ENCODE assay signal across 8 mouse cellular contexts in the genomic region with DNA sequence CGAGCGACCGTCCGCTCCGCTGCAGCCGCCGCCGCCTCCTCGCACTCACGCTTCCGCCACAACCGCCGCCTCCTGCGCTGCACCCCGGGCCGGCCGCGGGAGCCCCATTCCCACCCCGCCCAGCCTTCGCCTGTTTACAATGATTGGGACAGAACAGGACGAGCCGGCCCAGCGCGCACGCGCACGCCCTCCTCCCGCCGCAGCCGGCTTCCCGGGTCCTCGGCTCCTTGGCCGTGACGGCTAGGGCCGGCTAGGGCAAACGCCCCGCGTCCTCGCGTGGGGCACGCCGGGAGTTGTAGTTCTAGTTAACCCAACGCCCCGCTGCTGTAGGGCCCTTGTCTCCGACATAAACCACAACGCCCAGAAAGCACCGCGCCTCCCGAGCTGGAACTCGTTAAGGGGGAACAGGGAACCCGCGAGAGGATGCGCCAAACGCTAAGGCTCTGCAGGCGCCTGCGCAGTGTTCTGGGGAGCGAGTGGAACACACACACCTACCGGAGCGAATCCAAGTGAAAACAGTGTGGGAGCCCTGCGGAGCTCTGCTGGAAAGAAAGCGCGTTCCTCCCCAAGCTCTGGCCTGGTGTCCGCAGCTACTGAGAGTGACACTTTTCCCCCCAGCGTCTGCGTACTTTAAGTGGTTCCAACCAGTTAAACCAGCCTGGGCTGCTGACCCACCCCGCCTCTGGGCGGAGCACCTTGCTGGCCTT. TPM values are rescaled to one million over a fixed set of nuclear protein-coding genes. Genes with fewer than 3 reads are reported as not detected.
DNase-seq lines count a peak whose midpoint lies in the region; ATAC-seq and TF ChIP-seq lines count a peak whose summit lies in the region.

No protein-coding gene starts in this region.

- TF ChIP-seq POLR2A in olfactory bulb, adult 2 months (IDR thresholded peaks at IDR 0.05; ENCODE audit: insufficient read depth, low read depth, low read length): peak; percentile 86
- peak; percentile 78 for TF ChIP-seq POLR2A in thymus, adult 2 months (IDR thresholded peaks at IDR 0.05; ENCODE audit: control insufficient read depth, extremely low read depth, insufficient read depth, low read length, poor library complexity)

- H3K4me1 ChIP-seq in G1E (ENCODE audit: insufficient read depth, low read depth, low read length): peaks cover 50% of the 10 kb centered on the region
- H3K4me1 ChIP-seq in forebrain, embryonic 16.5 days (replicated peaks; ENCODE audit: control insufficient read depth, insufficient read depth, low read length): peaks cover 23% of the 10 kb centered on the region
- H3K4me1 ChIP-seq in lung, embryonic 14.5 days (ENCODE audit: insufficient read depth): peaks cover 10% of the 10 kb centered on the region
- 0 out of 2 replicates have a peak, but pooled peaks cover 2% of the 10 kb centered on the region for H3K4me1 ChIP-seq in olfactory bulb, adult 2 months (ENCODE audit: control insufficient read depth, insufficient read depth, low read length)
- peaks cover 14% of the 10 kb centered on the region for H3K4me1 ChIP-seq in thymus, adult 2 months (replicated peaks; ENCODE audit: control insufficient read depth, insufficient read depth, low read length)

- H3K36me3 ChIP-seq in G1E (replicated peaks): peaks cover 13% of the 10 kb centered on the region
- no peaks in the 10 kb centered on the region for H3K36me3 ChIP-seq in forebrain, embryonic 16.5 days (ENCODE audit: control insufficient read depth, insufficient read depth)
- H3K36me3 ChIP-seq in lung, embryonic 14.5 days (ENCODE audit: insufficient read depth): no peaks in the 10 kb centered on the region
- H3K36me3 ChIP-seq in thymus, adult 2 months (ENCODE audit: control insufficient read depth, insufficient read depth, low read length): no peaks in the 10 kb centered on the region

- H3K4me3 ChIP-seq in G1E (ENCODE audit: low read depth, low read length): peak overlapping the region; percentile 96
- peak overlapping the region; percentile 97 for H3K4me3 ChIP-seq in forebrain, embryonic 16.5 days (replicated peaks; ENCODE audit: low read length)
- peak overlapping the region; percentile 93 for H3K4me3 ChIP-seq in layer of hippocampus, adult 2 months
- peak overlapping the region; percentile 97 for H3K4me3 ChIP-seq in lung, embryonic 14.5 days (ENCODE audit: low read depth, low read length)
- peak overlapping the region; percentile 82 for H3K4me3 ChIP-seq in olfactory bulb, adult 2 months (ENCODE audit: insufficient read depth, low read depth, low read length)
- peak overlapping the region; percentile 65 for H3K4me3 ChIP-seq in thymus, adult 2 months (ENCODE audit: control insufficient read depth, insufficient read depth, low read length)

- no peak for TF ChIP-seq CTCF in G1E (IDR thresholded peaks at IDR 0.05; ENCODE audit: low read depth, low read length)
- no peak for TF ChIP-seq CTCF in layer of hippocampus, adult 2 months (conservative IDR thresholded peaks at IDR 0.05)
- 0 out of 2 replicates have a peak, but pooled peaks have one; percentile 24 for TF ChIP-seq CTCF in lung, embryonic 14.5 days (IDR thresholded peaks at IDR 0.05; ENCODE audit: low read depth)
- TF ChIP-seq CTCF in olfactory bulb, adult 2 months (IDR thresholded peaks at IDR 0.05; ENCODE audit: insufficient read depth, low read depth, low read length): no peak; the same call in 1 of the 2 replicates
- peak; percentile 45 for TF ChIP-seq CTCF in thymus, adult 2 months (IDR thresholded peaks at IDR 0.05; ENCODE audit: borderline replicate concordance, control insufficient read depth, extremely low read depth, insufficient read depth, low read length, poor library complexity)

- ATAC-seq in G1E (ENCODE audit: extremely low read depth, insufficient number of reproducible peaks, low FRiP score, poor library complexity, severe bottlenecking): peak; percentile 95
- ATAC-seq in forebrain, embryonic 16.5 days: peak; percentile 99
- peak; percentile 99 for ATAC-seq in lung, embryonic 14.5 days (ENCODE audit: insufficient read depth)

- H3K9ac ChIP-seq in forebrain, embryonic 16.5 days (replicated peaks; ENCODE audit: low read depth, low read length): peak overlapping the region; percentile 84
- H3K9ac ChIP-seq in lung, embryonic 14.5 days: peak overlapping the region; percentile 84

- WGBS in forebrain, embryonic 16.5 days: under 1% methylated on average over 67 of the region's 67 CpGs
- WGBS in lung, embryonic 14.5 days: under 1% methylated on average over 67 of the region's 67 CpGs
- WGBS in olfactory bulb, adult 2 months: under 1% methylated on average over 66 of the region's 67 CpGs
- WGBS in thymus, adult 2 months: under 1% methylated on average over 67 of the region's 67 CpGs

- peak; percentile 97 for DNase-seq in G1E (ENCODE audit: low spot score)
- DNase-seq in cerebellum, adult 18-20 months: peak; percentile 99 to 100
- peak; percentile 97 to 98 for DNase-seq in heart, postnatal 36 days
- peak; percentile 99 to 100 for DNase-seq in layer of hippocampus, adult 2 months (ENCODE audit: low spot score in 2 of 2)
- DNase-seq in lung, embryonic 14.5 days: peak; percentile 100
- peak; percentile 100 for DNase-seq in thymus, adult 2 months

- H3K9me3 ChIP-seq in G1E (replicated peaks): no peaks in the 10 kb centered on the region
- no peaks in the 10 kb centered on the region for H3K9me3 ChIP-seq in forebrain, embryonic 16.5 days (ENCODE audit: control insufficient read depth, low read length)
- no peaks in the 10 kb centered on the region for H3K9me3 ChIP-seq in lung, embryonic 14.5 days (ENCODE audit: low read depth, low read length)

- intact Hi-C loops in heart, postnatal 36 days (cut with DNase I): loop anchor here (5.0 to 10.0 kb wide), 3 partner anchors 67 to 1550 kb away; a partner anchor contains a TSS

- peak overlapping the region; percentile 93 for H3K4me2 ChIP-seq in forebrain, embryonic 16.5 days (ENCODE audit: low read length)
- peak overlapping the region; percentile 81 for H3K4me2 ChIP-seq in lung, embryonic 14.5 days

- no peaks in the 10 kb centered on the region for H3K27me3 ChIP-seq in G1E (ENCODE audit: insufficient read depth, low read length)
- H3K27me3 ChIP-seq in forebrain, embryonic 16.5 days (replicated peaks; ENCODE audit: control insufficient read depth, insufficient read depth, low read length): no peaks in the 10 kb centered on the region
- no peaks in the 10 kb centered on the region for H3K27me3 ChIP-seq in lung, embryonic 14.5 days (ENCODE audit: insufficient read depth, low read length)
- no peaks in the 10 kb centered on the region for H3K27me3 ChIP-seq in thymus, adult 2 months (ENCODE audit: control insufficient read depth, insufficient read depth, low read length)

- peak overlapping the region; percentile 95 for H3K27ac ChIP-seq in forebrain, embryonic 16.5 days (ENCODE audit: low read length)
- H3K27ac ChIP-seq in layer of hippocampus, adult 2 months: peak overlapping the region; percentile 93
- H3K27ac ChIP-seq in lung, embryonic 14.5 days (ENCODE audit: low read depth): peak overlapping the region; percentile 97
- H3K27ac ChIP-seq in olfactory bulb, adult 2 months (ENCODE audit: insufficient read depth, low read depth, low read length): peak overlapping the region; percentile 95
- H3K27ac ChIP-seq in thymus, adult 2 months (ENCODE audit: control insufficient read depth, insufficient read depth, low read length): peak overlapping the region; percentile 55

RNA-seq across cellular contexts. Expression of a gene that starts 0.8 kb away (rescaled TPM):
- 29.6 and 32.5 TPM in 2 replicates for total RNA-seq in G1E (2014; fragmentation: Nextera tagmentation)
- 63.1 and 69.1 TPM in 2 replicates for total RNA-seq in G1E (2017)
- 54.8 and 58.4 TPM in 2 replicates for polyA plus RNA-seq in G1E (2012)
- 48.8 and 55.6 TPM in 2 replicates for polyA plus RNA-seq in forebrain, embryonic 16.5 days (2015; fragmentation: Nextera tagmentation; extraction: Ambion mirVana)
- 10 to 100 TPM; 39.4 to 41.1 TPM for total RNA-seq in heart, postnatal 36 days (2021)
- 10 to 100 TPM; 54.2 to 56.8 TPM for total RNA-seq in layer of hippocampus, adult 2 months (2021)
- polyA plus RNA-seq in lung, embryonic 14.5 days (2014; fragmentation: Nextera tagmentation; extraction: Ambion mirVana): 61.4 and 65.8 TPM in 2 replicates
- polyA plus RNA-seq in olfactory bulb, adult 2 months (2012; ENCODE audit: insufficient read depth, insufficient read length, low replicate concordance, missing spikeins): not detected in 2 replicates
- 47.6 and 48.7 TPM in 2 replicates for polyA plus RNA-seq in thymus, adult 2 months (2012; rRNA removed)

Comparison
In these comparisons a context has a peak if more than half of its experiments do, and no peak if none do; other contexts are left out.
1. Peak in every context shown above with its lines: DNase-seq, ATAC-seq, H3K4me3 ChIP-seq and H3K27ac ChIP-seq.
2. CTCF ChIP-seq: peak in lung, embryonic 14.5 days (single experiment) and thymus, adult 2 months (single experiment); none in G1E (single experiment), layer of hippocampus, adult 2 months (single experiment) and olfactory bulb, adult 2 months (single experiment).
3. RNA of a gene that starts 0.8 kb away (polyA plus RNA-seq): 61.4 to 65.8 TPM in lung, embryonic 14.5 days, 48.8 to 55.6 TPM in forebrain, embryonic 16.5 days, 54.8 to 58.4 TPM in G1E and 47.6 to 48.7 TPM in thymus, adult 2 months; not detected in olfactory bulb, adult 2 months; every median in the first group is over 10 times any median in the second.